Mouse (Mus musculus) G1E (cell line): ENCODE data around the gene Olfr592.

Source experiments
- CTCF ChIP-seq: IDR thresholded peaks from 2 replicates; pipeline ENCODE4 v1.5.1; 2012; ENCODE audit warnings: low read depth, low read length, inconsistent platforms, mixed read lengths
- GATA1 ChIP-seq: IDR thresholded peaks from 2 replicates; pipeline ENCODE4 v1.6.1; 2012; ENCODE audit warnings: borderline replicate concordance, low read length, inconsistent platforms, mixed read lengths
- POLR2AphosphoS5 ChIP-seq: IDR thresholded peaks from 2 replicates; pipeline ENCODE4 v1.6.1; 2012; ENCODE audit warnings: low read depth, low read length, inconsistent platforms; ENCODE audit not compliant: insufficient replicate concordance
- TAL1 ChIP-seq: conservative IDR thresholded peaks from 2 replicates; pipeline ENCODE4 v1.6.1; 2012; ENCODE audit warnings: low read depth, low read length, inconsistent platforms, mixed read lengths

- TF ChIP-seq CTCF (no peak), GATA1 (no peak), POLR2AphosphoS5 (no peak), TAL1 (no peak)
These were observed 28.3 kb upstream of the Olfr592 start, which contains the start of gene Olfr589 for GRCm38 (mm10) chr7:103156256-103156655.
